Mouse (Mus musculus) bone marrow macrophage, adult 2 months (primary cell): ENCODE results near the gene Mid1. TPM values are rescaled to one million over a fixed set of nuclear protein-coding genes. Genes with fewer than 3 reads are reported as not detected.
"Not testable (repeated sequence)": the region's sequence is repeated elsewhere in the genome, so short reads cannot be mapped to it uniquely, and the experiment has no call there.

ENCODE experiments used
- H3K27ac ChIP-seq: 2 replicates; pipeline ENCODE4 v1.5.1; 2012; ENCODE audit warnings: low read depth, low read length; ENCODE audit not compliant: insufficient read depth
- H3K4me1 ChIP-seq: 2 replicates; pipeline ENCODE4 v1.6.1; 2012; ENCODE audit warnings: low read length; ENCODE audit not compliant: control insufficient read depth, insufficient read depth
- H3K4me3 ChIP-seq: 2 replicates; pipeline ENCODE4 v1.5.1; 2012; ENCODE audit warnings: mild to moderate bottlenecking, low read length, moderate library complexity; ENCODE audit not compliant: insufficient read depth
- CTCF ChIP-seq: IDR thresholded peaks from 2 replicates; pipeline ENCODE4 v1.5.1; 2012; ENCODE audit warnings: low read depth, mild to moderate bottlenecking, low read length, moderate library complexity
- polyA plus RNA-seq: library from polyadenylated mRNA; stranded (reverse); fragments of >200 nt; gene quantifications from 2 replicates; pipeline ENCODE4 v1.2.4, GENCODE M21; 2012; ENCODE audit not compliant: missing spikeins, insufficient read depth, insufficient read length

Mid1 gene
- polyA plus RNA-seq, 1 experiment, result 22.0 TPM

DNA sequence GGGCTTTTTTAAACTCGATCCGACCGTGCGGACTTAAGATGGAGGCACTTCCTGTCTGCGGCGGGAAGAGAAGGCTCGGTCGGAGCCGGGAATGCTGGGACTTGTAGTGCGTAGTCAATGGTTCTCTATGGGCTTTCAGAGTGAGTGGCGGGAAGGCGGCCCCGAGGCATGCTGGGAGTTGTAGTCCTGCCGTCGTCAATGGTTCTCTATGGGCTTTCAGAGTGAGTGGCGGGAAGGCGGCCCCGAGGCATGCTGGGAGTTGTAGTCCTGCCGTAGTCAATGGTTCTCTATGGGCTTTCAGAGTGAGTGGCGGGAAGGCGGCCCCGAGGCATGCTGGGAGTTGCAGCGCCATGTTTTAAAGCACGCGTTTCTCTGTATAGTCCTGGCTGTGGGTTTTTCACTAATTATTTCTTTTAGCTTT, 324.8 kb downstream of the Mid1 start:
- H3K4me1 ChIP-seq, result not testable (repeated sequence)
- Histone ChIP-seq H3K27ac (peak overlapping the region; percentile 79; the same call in 1 of the 2 replicates), H3K4me3 (peak overlapping the region; percentile 84)

DNA sequence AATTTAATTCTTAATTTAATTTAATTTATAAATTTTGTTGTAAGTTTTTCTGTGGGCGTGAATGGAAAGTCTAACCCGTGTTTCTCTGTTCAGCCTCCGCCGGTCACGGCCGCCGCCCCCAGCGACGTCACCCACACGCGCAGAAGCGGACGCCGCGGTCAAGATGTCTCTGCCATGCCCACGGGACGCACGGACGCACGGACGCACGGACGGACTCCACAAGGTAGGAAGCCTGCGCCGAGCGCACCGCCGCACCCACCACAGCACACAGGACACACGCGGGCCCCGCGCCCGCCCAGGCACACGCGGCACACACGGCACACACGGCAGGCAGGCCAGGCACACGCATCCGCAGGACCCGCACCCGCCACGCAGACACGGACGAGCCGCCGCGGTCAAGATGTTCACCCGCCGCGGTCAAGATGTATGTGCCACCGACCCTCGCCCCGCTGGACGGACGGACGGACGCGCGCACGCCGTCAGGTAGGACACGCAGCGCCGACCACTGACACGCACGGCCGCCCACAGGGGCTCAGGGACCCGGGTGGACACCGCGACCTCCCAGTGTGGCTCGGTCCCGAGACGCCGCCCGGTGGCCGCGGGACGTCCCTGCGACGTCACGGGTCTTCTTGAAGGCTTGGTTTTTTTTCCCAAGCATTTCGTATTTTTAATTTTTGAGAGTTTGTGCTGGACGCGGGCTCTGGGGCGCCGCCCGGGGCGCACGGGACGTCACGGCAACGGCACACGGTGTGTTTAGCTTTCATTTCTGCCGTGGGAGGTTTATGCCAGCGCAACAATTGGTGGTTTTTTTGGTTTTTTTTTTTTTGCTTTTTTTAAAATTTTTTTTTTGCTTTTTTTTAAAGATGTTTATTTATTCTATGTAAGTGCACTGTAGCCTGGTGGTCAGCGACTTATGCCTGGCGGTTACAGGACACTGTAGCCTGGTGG, 325.9 kb downstream of the Mid1 start:
- peak overlapping the region; percentile 61 for H3K4me3 ChIP-seq
- H3K4me1 ChIP-seq, H3K27ac ChIP-seq: not testable (repeated sequence)

DNA sequence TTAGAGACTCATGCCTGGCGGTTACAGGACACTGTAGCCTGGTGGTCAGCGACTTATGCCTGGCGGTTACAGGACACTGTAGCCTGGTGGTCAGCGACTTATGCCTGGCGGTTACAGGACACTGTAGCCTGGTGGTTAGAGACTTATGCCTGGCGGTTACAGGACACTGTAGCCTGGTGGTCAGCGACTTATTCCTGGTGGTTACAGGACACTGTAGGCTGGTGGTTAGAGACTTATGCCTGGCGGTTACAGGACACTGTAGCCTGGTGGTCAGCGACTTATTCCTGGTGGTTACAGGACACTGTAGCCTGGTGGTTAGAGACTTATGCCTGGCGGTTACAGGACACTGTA, 326.5 kb downstream of the Mid1 start:
- not testable (repeated sequence) for H3K4me3 ChIP-seq, H3K4me1 ChIP-seq

DNA sequence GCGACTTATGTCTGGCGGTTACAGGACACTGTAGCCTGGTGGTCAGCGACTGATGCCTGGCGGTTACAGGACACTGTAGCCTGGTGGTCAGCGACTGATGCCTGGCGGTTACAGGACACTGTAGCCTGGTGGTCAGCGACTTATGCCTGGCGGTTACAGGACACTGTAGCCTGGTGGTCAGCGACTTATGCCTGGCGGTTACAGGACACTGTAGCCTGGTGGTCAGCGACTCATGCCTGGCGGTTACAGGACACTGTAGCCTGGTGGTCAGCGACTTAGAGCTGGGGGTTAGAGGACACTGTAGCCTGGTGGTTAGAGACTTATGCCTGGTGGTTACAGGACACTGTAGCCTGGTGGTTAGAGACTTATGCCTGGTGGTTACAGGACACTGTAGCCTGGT, 328.4 kb downstream of the Mid1 start:
- not testable (repeated sequence) for H3K4me3 ChIP-seq, H3K4me1 ChIP-seq, H3K27ac ChIP-seq

More for the DNA sequence above, 326.5 kb downstream of the Mid1 start:
- H3K27ac ChIP-seq, result not testable (repeated sequence)

DNA sequence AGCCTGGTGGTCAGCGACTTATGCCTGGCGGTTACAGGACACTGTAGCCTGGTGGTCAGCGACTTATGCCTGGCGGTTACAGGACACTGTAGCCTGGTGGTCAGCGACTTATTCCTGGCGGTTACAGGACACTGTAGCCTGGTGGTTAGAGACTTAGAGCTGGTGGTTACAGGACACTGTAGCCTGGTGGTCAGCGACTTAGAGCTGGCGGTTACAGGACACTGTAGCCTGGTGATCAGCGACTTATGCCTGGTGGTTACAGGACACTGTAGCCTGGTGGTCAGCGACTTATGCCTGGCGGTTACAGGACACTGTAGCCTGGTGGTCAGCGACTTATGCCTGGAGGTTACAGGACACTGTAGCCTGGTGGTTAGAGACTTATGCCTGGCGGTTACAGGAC, 329.0 kb downstream of the Mid1 start:
- H3K4me1 ChIP-seq, H3K27ac ChIP-seq, H3K4me3 ChIP-seq: not testable (repeated sequence)

DNA sequence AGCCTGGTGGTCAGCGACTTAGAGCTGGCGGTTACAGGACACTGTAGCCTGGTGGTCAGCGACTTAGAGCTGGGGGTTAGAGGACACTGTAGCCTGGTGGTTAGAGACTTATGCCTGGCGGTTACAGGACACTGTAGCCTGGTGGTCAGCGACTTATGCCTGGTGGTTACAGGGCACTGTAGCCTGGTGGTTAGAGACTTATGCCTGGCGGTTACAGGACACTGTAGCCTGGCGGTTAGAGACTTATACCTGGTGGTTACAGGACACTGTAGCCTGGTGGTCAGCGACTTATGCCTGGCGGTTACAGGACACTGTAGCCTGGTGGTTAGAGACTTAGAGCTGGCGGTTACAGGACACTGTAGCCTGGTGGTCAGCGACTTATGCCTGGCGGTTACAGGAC, 330.9 kb downstream of the Mid1 start:
- not testable (repeated sequence) for H3K27ac ChIP-seq, H3K4me3 ChIP-seq, H3K4me1 ChIP-seq

DNA sequence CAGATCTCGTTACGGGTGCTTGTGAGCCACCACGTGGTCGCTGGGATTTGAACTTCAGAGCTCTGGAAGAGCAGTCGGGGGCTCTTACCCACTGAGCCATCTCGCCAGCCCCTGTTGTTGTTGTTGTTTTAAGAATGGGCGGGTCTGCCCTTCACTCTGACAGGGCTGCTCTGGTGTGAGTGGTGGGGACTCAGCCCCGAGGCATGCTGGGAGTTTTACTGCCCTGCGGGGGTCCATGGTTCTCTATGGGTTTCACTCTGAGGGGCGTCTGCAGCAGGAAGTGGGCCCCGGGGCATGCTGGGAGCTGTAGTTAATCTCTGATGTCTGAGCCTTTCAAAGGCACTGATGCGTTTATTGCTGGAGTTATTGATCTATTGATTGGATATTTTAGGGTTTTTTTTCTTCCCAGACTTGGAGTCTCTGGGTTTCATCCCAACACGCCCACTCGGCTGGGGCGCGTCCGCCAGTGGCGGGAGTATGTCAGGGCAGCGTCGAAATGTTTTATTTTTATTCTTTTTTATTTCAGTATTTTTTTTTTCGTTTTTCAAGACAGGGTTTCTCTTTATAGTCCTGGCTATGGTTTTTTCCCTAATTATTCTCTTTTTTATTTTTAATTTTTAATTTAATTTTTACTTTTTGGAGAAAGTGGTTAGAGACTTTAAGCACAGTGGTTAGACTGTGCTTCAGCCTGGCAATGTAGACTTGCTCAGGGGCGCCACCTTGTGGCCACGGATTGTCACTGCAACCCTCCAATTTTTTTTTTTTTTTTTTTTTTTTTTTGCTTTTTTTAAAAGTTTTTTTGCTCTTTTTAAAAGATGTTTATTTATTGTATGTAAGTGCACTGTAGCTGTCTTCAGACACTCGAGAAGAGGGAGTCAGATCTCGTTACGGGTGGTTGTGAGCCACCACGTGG, 332.6 kb downstream of the Mid1 start:
- H3K4me1 ChIP-seq, H3K27ac ChIP-seq: not testable (repeated sequence)
- H3K4me3 ChIP-seq, result peak overlapping the region; percentile 31
- peak; percentile 96 for TF ChIP-seq CTCF

DNA sequence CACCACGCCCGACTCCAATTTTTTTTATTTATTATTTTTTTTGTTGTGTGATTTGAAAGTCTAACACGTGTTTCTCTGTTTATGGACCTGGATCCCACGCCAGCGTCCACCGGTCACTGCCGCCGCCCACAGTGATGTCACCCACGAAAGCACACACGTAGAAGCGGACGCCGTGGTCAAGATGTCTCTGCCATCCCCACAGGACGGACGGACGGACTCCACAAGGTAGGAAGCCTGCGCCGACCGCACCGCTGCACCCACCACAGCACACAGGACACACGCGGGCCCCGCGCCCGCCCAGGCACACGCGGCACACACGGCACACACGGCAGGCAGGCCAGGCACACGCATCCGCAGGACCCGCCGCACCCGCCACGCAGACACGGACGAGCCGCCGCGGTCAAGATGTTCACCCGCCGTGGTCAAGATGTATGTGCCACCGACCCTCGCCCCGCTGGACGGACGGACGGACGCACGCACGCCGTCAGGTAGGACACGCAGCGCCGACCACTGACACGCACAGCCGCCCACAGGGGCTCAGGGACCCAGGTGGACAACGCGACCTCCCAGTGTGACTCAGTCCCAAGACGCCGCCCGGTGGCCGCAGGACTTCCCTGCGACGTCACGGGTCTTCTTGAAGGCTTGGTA, 333.7 kb downstream of the Mid1 start:
- not testable (repeated sequence) for H3K4me3 ChIP-seq, H3K27ac ChIP-seq, H3K4me1 ChIP-seq

DNA sequence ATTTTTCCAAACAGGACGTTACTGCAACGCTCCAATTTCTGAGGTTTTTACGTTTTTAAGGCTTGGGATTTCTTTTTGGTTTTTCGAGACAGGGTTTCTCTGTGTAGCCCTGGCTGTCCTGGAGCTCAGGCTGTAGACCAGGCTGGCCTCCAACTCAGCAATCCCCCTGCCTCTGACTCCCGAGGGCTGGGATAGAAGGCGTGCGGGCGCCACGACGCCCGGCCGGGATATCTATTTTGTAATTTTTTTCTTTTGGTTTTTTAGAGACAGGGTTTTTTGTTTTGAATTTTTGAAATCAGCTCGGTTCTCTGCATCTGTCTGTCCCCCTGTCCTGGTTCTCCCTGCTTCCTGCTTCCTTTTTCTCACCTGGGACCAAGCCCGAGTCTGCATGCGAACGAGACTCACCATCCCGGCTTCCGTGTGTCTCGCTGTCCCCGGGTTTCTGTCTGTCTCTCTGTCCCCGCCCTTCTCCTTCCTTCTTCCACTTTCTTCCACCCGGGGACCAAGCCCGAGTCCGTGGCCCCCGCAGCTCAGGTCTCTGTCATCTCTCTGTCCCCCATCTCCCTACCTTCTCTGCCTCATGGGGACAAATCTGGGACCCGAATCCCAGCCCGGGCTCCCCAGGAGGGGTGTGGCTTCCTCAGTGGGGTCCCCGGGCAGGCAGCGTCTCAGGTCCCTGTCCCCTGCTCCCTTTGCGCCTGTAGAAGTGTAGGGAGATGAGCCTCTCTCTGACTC, 334.4 kb downstream of the Mid1 start:
- not testable (repeated sequence) for H3K27ac ChIP-seq, H3K4me1 ChIP-seq, H3K4me3 ChIP-seq

DNA sequence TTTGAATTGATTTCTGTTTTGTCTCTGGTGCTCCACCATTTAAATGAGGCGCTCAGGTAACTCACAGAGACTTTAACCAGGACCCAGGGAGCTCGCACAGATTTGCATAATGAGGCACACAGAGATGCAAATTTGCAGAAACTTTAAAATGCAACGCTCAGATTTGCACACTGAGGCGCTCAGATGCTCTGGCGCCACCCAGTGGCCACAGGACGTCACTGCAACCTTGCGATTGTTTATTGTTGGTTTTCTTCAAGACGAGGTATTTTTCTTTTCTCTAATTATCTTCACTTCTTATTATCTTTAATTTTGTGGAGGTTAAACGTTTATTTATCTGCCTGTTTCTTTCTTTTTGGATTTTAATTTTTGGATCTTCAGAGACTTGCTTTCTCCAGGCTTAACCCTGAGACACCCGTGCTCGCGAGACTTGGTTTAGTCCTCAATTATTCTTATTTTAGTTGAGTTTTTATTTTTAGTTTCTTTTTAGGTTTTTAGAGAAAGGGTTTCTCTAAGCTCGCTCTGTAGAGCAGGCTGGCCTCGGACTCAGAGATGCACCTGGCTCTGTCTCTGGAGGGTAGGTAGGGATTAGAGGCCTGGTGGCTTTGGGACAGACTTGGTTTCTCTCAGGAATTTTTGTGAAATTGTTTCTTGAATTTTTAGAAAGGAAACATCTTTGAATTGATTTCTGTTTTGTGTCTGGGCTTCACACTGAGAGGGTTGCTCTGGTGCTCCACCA, 335.1 kb downstream of the Mid1 start:
- peak; percentile 81 for TF ChIP-seq CTCF
- not testable (repeated sequence) for H3K4me1 ChIP-seq, H3K4me3 ChIP-seq, H3K27ac ChIP-seq
